ENCODE assay signal across 8 mouse cellular contexts in the genomic region with DNA sequence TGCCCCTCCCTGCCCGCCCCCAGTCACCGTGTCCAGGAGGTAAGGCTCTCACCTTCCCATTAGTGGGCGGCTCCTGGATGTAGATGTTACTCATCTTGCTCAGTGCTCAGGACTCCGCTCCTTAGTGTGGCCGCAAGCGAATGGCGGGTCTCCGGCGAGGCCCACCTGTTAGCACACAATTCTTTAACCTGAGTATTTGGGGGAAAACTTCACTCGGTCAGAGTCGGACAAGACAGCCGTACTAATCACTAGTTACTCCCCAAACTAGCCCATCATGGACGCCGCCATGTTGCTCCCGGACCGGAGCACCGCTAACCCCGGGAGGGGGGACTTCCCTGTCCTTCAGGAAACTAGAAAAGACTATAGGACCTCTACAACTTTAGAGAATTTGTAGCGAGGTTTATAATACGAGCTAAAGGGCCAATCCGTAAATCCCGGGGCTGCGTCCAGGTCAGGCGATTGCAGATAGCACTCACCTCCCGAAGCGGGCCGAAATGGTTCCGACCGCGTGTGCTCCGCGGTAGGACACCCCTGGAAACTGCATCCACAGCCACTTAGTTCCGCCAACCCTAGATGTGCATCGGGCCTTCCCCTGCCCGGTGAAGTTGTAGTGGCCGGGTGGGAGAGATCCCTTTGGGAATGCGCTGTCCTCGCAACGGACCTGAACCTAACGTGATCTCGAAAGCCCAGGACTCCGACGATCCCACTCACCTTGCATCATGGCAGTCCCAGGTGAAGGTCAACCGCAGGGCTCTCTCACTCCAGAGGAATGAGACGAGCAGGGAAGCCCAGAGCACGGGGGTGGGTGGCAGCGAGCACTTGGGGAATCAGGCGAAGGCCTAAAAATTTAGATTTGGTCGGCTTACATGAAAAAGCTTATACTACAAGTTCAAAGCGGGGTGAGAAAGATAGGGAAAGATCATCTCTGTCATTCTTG. TPM values are rescaled to one million over a fixed set of nuclear protein-coding genes. Genes with fewer than 3 reads are reported as not detected.
A peak's percentile ranks its signal among the peaks of the same experiment; 100 is the strongest.
DNase-seq lines count a peak whose midpoint lies in the region; ATAC-seq lines count a peak whose summit lies in the region.

A gene (minus strand): TSS at position 508 of the 937 bp plus-strand sequence.

- H3K4me2 ChIP-seq in forebrain, embryonic 11.5 days (ENCODE audit: low read depth, low read length, severe bottlenecking): peak within 1 kb of the TSS; percentile 60
- H3K4me2 ChIP-seq in heart, embryonic 16.5 days (ENCODE audit: low read depth, low read length): peak within 1 kb of the TSS; percentile 88
- peak within 1 kb of the TSS; percentile 73 for H3K4me2 ChIP-seq in liver, embryonic 15.5 days
- H3K4me2 ChIP-seq in neural tube, embryonic 12.5 days (replicated peaks): peak within 1 kb of the TSS; percentile 73

- H3K27me3 ChIP-seq in forebrain, embryonic 11.5 days (ENCODE audit: control insufficient read depth, insufficient read depth, low read length): no peaks in the 10 kb centered on the region
- no peaks in the 10 kb centered on the region for H3K27me3 ChIP-seq in heart, embryonic 16.5 days (ENCODE audit: control insufficient read depth, insufficient read depth, low read length)
- no peaks in the 10 kb centered on the region for H3K27me3 ChIP-seq in liver, embryonic 15.5 days
- no peaks in the 10 kb centered on the region for H3K27me3 ChIP-seq in neural tube, embryonic 12.5 days (replicated peaks)

- H3K9ac ChIP-seq in forebrain, embryonic 11.5 days (ENCODE audit: low read length): peak within 1 kb of the TSS; percentile 78
- peak within 1 kb of the TSS; percentile 90 for H3K9ac ChIP-seq in heart, embryonic 16.5 days (ENCODE audit: low read length)
- H3K9ac ChIP-seq in liver, embryonic 15.5 days: peak within 1 kb of the TSS; percentile 81
- H3K9ac ChIP-seq in neural tube, embryonic 12.5 days: peak within 1 kb of the TSS; percentile 79

- peak; percentile 96 for ATAC-seq in forebrain, embryonic 11.5 days (replicated peaks; ENCODE audit: low FRiP score)
- ATAC-seq in heart, embryonic 16.5 days (replicated peaks; ENCODE audit: extremely low read depth, insufficient read depth, low FRiP score): peak; percentile 92
- ATAC-seq in liver, embryonic 15.5 days (ENCODE audit: insufficient read depth): peak; percentile 91
- peak; percentile 94 for ATAC-seq in neural tube, embryonic 12.5 days (ENCODE audit: low FRiP score, low read depth)

- peaks cover 2% of the 10 kb centered on the region; the same call in 1 of the 2 replicates for H3K4me1 ChIP-seq in forebrain, embryonic 11.5 days (replicated peaks; ENCODE audit: control insufficient read depth, insufficient read depth, low read length)
- H3K4me1 ChIP-seq in heart, embryonic 16.5 days (ENCODE audit: control insufficient read depth, insufficient read depth, low read length): peaks cover 13% of the 10 kb centered on the region
- H3K4me1 ChIP-seq in liver, embryonic 15.5 days (replicated peaks): peaks cover 33% of the 10 kb centered on the region
- H3K4me1 ChIP-seq in neural tube, embryonic 12.5 days: peaks cover 17% of the 10 kb centered on the region

- WGBS in forebrain, embryonic 11.5 days: under 1% methylated on average over 50 of the region's 50 CpGs
- under 1% methylated on average over 50 of the region's 50 CpGs for WGBS in heart, embryonic 16.5 days
- under 1% methylated on average over 50 of the region's 50 CpGs for WGBS in liver, embryonic 15.5 days (ENCODE audit: insufficient replicate concordance)
- WGBS in neural tube, embryonic 12.5 days: under 1% methylated on average over 50 of the region's 50 CpGs

- peak; percentile 78 to 82 for DNase-seq in CD8-positive naive resting alpha-beta T cell, adult 2 months (ENCODE audit: low read depth in 2 of 2, low spot score in 2 of 2)
- peak; percentile 79 for DNase-seq in c-Kit-positive CD71-negative TER-119-negative erythroid progenitor cells, embryonic 14.5 days (ENCODE audit: low read depth)
- peak; percentile 89 for DNase-seq in forebrain, embryonic 11.5 days (ENCODE audit: low spot score)
- peak; percentile 74 to 85 for DNase-seq in kidney, postnatal 36 days
- DNase-seq in telencephalon, adult 2 months (ENCODE audit: low read depth, low spot score): peak; percentile 92

- H3K27ac ChIP-seq in forebrain, embryonic 11.5 days (ENCODE audit: low read depth, low read length): no peak within 1 kb of the TSS
- peak within 1 kb of the TSS; percentile 76 for H3K27ac ChIP-seq in heart, embryonic 16.5 days (ENCODE audit: low read length)
- H3K27ac ChIP-seq in liver, embryonic 15.5 days (replicated peaks): peak within 1 kb of the TSS; percentile 84
- no peak within 1 kb of the TSS for H3K27ac ChIP-seq in neural tube, embryonic 12.5 days

- H3K36me3 ChIP-seq in forebrain, embryonic 11.5 days (ENCODE audit: control insufficient read depth, insufficient read depth, low read length): no peaks in the 10 kb centered on the region
- no peaks in the 10 kb centered on the region for H3K36me3 ChIP-seq in heart, embryonic 16.5 days (ENCODE audit: control insufficient read depth, insufficient read depth)
- H3K36me3 ChIP-seq in liver, embryonic 15.5 days (replicated peaks): no peaks in the 10 kb centered on the region
- H3K36me3 ChIP-seq in neural tube, embryonic 12.5 days: no peaks in the 10 kb centered on the region

- no peaks in the 10 kb centered on the region for H3K9me3 ChIP-seq in forebrain, embryonic 11.5 days (ENCODE audit: control insufficient read depth, low read length)
- no peaks in the 10 kb centered on the region for H3K9me3 ChIP-seq in heart, embryonic 16.5 days (replicated peaks; ENCODE audit: control insufficient read depth, low read length)
- no peaks in the 10 kb centered on the region for H3K9me3 ChIP-seq in liver, embryonic 15.5 days (replicated peaks)
- no peaks in the 10 kb centered on the region for H3K9me3 ChIP-seq in neural tube, embryonic 12.5 days

- peak within 1 kb of the TSS; percentile 83 for H3K4me3 ChIP-seq in forebrain, embryonic 11.5 days (ENCODE audit: low read depth, low read length)
- H3K4me3 ChIP-seq in heart, embryonic 16.5 days (ENCODE audit: low read length): peak within 1 kb of the TSS; percentile 80
- H3K4me3 ChIP-seq in liver, embryonic 15.5 days (replicated peaks): peak within 1 kb of the TSS; percentile 78
- peak within 1 kb of the TSS; percentile 65 for H3K4me3 ChIP-seq in neural tube, embryonic 12.5 days

RNA-seq across cellular contexts. Expression of the gene that starts here (rescaled TPM):
- polyA plus RNA-seq in forebrain, embryonic 11.5 days (2014; fragmentation: Nextera tagmentation; extraction: Ambion mirVana): 29.6 and 40.2 TPM in 2 replicates
- 20.7 and 23.4 TPM in 2 replicates for polyA plus RNA-seq in heart, embryonic 16.5 days (2015; fragmentation: Nextera tagmentation; extraction: Ambion mirVana)
- polyA plus RNA-seq in liver, embryonic 15.5 days (2015; fragmentation: Nextera tagmentation; extraction: Ambion mirVana): 6.6 and 8.3 TPM in 2 replicates
- polyA plus RNA-seq in neural tube, embryonic 12.5 days (2016; fragmentation: Nextera tagmentation; extraction: Ambion mirVana): 25.5 and 27.6 TPM in 2 replicates

Comparison
In these comparisons a context has a peak if more than half of its experiments do, and no peak if none do; other contexts are left out.
1. H3K27ac ChIP-seq: peak in heart, embryonic 16.5 days (single experiment) and liver, embryonic 15.5 days (single experiment); none in forebrain, embryonic 11.5 days (single experiment) and neural tube, embryonic 12.5 days (single experiment).
2. Peak in every context shown above with its lines, with median percentiles within 50 percentile points of each other: DNase-seq, ATAC-seq, H3K4me2 ChIP-seq, H3K4me3 ChIP-seq and H3K9ac ChIP-seq.